Mouse (Mus musculus): Measurements from ENCODE around the gene Adamts13.

Adamts13 gene

GRCm38 (mm10) chr2:27009714-27010244, 36.6 kb downstream of the Adamts13 start, which contains the start of gene Cacfd1:
Gene Cacfd1 (plus strand): TSS chr2:27009926.
- DNase-seq (ENCODE audit: low read depth, low spot score) = peak; percentile 93
- Histone ChIP-seq H3K36me3 (ENCODE audit: control insufficient read depth, insufficient read depth, low read length, poor library complexity, severe bottlenecking) (peaks cover 3% of the 10 kb centered on the region), H3K27me3 (ENCODE audit: control insufficient read depth, insufficient read depth, low read length, poor library complexity, severe bottlenecking) (no peaks in the 10 kb centered on the region)

DNA sequence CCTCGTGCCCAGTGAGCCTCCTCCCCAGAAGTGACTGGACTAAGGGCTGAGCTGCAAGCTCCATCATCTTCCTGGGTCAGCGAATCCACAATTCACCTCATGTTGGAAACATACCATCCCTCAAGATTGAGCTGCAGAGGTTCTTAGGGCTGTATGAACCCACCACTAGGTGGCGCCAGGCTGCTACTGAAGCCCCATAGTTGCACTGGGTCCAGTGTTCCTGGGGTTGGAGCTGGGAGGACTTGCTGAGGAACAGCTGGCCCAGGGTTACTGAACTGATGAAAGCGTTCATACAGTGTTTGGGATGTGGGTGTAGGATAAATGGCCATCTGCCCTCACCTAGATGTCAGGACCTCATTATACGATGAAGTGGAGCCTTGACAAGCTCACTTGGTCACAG, 44.6 kb downstream of the Adamts13 start:
- DNase-seq (ENCODE audit: low read depth, low spot score) = peak; percentile 85
- no peaks in the 10 kb centered on the region for H3K27me3 ChIP-seq (ENCODE audit: control insufficient read depth, insufficient read depth, low read length, poor library complexity, severe bottlenecking)
- H3K36me3 ChIP-seq (ENCODE audit: control insufficient read depth, insufficient read depth, low read length, poor library complexity, severe bottlenecking) = peaks cover 6% of the 10 kb centered on the region

DNA sequence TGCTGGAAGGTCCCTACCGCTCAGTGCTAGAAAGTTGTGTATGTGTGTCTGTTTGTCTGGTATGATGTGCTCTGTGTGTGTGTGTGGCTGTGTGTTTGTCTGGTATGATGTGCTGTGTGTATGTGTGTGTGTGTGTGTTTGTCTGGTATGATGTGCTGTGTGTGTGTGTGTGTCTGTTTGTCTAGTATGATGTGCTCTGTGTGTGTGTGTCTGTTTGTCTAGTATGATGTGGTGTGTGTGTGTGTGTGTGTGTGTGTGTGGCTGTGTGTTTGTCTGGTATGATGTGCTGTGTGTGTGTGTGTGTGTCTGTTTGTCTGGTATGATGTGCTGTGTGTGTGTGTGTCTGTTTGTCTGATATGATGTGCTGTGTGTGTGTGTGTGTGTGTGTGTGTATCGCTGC, 46.3 kb downstream of the Adamts13 start:
- no peak for DNase-seq (ENCODE audit: low read depth, low spot score)
- H3K36me3 ChIP-seq (ENCODE audit: control insufficient read depth, insufficient read depth, low read length, poor library complexity, severe bottlenecking) = peaks cover 3% of the 10 kb centered on the region
- no peaks in the 10 kb centered on the region for H3K27me3 ChIP-seq (ENCODE audit: control insufficient read depth, insufficient read depth, low read length, poor library complexity, severe bottlenecking)

- Histone ChIP-seq H3K27me3 (ENCODE audit: control insufficient read depth, insufficient read depth, low read length, poor library complexity, severe bottlenecking) (no peaks in the 10 kb centered on the region), H3K36me3 (ENCODE audit: control insufficient read depth, insufficient read depth, low read length, poor library complexity, severe bottlenecking) (peaks cover 3% of the 10 kb centered on the region)
- no peak for DNase-seq (ENCODE audit: low read depth, low spot score)
Observed at GRCm38 (mm10) chr2:27021103-27021502, 47.9 kb downstream of the Adamts13 start.

- H3K27me3 ChIP-seq (ENCODE audit: control insufficient read depth, insufficient read depth, low read length, poor library complexity, severe bottlenecking) = no peaks in the 10 kb centered on the region
- H3K36me3 ChIP-seq (ENCODE audit: control insufficient read depth, insufficient read depth, low read length, poor library complexity, severe bottlenecking) = no peaks in the 10 kb centered on the region; the same call in none of the 2 replicates
- DNase-seq (ENCODE audit: low read depth, low spot score) = no peak
Observed at GRCm38 (mm10) chr2:27022612-27023011, 49.4 kb downstream of the Adamts13 start.

DNA sequence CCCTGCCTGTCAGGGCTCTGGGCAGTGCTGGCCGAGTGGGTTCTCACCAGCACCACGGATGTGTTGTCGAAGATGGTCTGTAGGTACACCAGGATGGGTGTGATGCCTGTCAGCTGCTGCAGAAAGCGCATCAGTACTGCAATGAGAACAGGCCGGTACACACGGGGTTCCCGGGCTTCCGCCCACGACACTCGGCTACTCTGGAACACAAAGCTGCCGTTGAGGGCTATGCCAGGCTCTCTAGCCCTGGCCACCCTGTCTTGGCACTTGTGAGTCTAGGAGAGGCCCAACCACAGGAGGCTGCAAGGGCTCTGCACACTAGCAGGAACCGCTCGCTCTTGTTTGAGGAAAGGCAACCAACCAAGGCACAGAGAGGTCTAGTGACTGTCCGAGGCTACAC, 50.9 kb downstream of the Adamts13 start:
- H3K36me3 ChIP-seq (ENCODE audit: control insufficient read depth, insufficient read depth, low read length, poor library complexity, severe bottlenecking) = no peaks in the 10 kb centered on the region

DNA sequence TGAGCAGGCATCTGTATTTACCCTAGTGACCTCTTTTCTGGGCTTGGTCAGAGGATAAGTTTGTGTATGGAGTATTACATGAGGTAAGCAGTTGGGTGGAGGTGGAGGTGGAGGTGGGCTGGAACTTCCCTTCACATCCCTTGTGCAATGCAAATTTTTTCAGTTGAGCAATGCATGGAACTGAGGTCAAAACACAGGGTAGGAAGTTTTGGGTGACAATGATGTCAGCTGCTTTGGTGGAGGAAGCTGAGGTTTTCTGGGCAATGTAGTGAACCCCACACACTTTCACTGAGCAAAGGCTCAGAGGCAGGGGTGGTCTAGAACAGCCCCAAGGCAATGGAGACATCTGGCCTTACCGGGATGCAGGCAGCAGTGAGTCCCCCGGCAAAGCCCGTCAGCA, 52.3 kb downstream of the Adamts13 start:
- peak; percentile 82 for DNase-seq (ENCODE audit: low read depth, low spot score)
- Histone ChIP-seq H3K36me3 (ENCODE audit: control insufficient read depth, insufficient read depth, low read length, poor library complexity, severe bottlenecking) (no peaks in the 10 kb centered on the region), H3K27me3 (ENCODE audit: control insufficient read depth, insufficient read depth, low read length, poor library complexity, severe bottlenecking) (no peaks in the 10 kb centered on the region)

More for the DNA sequence above, 50.9 kb downstream of the Adamts13 start:
- H3K27me3 ChIP-seq (ENCODE audit: control insufficient read depth, insufficient read depth, low read length, poor library complexity, severe bottlenecking) = no peaks in the 10 kb centered on the region
- no peak for DNase-seq (ENCODE audit: low read depth, low spot score)

GRCm38 (mm10) chr2:27026332-27026731, 53.1 kb downstream of the Adamts13 start:
- DNase-seq (ENCODE audit: low read depth, low spot score) = no peak
- H3K27me3 ChIP-seq (ENCODE audit: control insufficient read depth, insufficient read depth, low read length, poor library complexity, severe bottlenecking) = no peaks in the 10 kb centered on the region

GRCm38 (mm10) chr2:27026857-27027617, 53.8 kb downstream of the Adamts13 start:
- DNase-seq (ENCODE audit: low read depth, low spot score) = no peak
- Histone ChIP-seq H3K36me3 (ENCODE audit: control insufficient read depth, insufficient read depth, low read length, poor library complexity, severe bottlenecking) (no peaks in the 10 kb centered on the region), H3K27me3 (ENCODE audit: control insufficient read depth, insufficient read depth, low read length, poor library complexity, severe bottlenecking) (no peaks in the 10 kb centered on the region)

More at GRCm38 (mm10) chr2:27026332-27026731, 53.1 kb downstream of the Adamts13 start:
- H3K36me3 ChIP-seq (ENCODE audit: control insufficient read depth, insufficient read depth, low read length, poor library complexity, severe bottlenecking) = no peaks in the 10 kb centered on the region

- no peaks in the 10 kb centered on the region for H3K27me3 ChIP-seq (ENCODE audit: control insufficient read depth, insufficient read depth, low read length, poor library complexity, severe bottlenecking)
- peak; percentile 91 for DNase-seq (ENCODE audit: low read depth, low spot score)
- no peaks in the 10 kb centered on the region for H3K36me3 ChIP-seq (ENCODE audit: control insufficient read depth, insufficient read depth, low read length, poor library complexity, severe bottlenecking)
Observed at GRCm38 (mm10) chr2:27027618-27028436, 54.6 kb downstream of the Adamts13 start, which contains the start of gene Slc2a6. Gene Slc2a6 (minus strand): TSS chr2:27027998.

GRCm38 (mm10) chr2:27028437-27029015, 55.3 kb downstream of the Adamts13 start:
- peak; percentile 64 for DNase-seq (ENCODE audit: low read depth, low spot score)
- Histone ChIP-seq H3K36me3 (ENCODE audit: control insufficient read depth, insufficient read depth, low read length, poor library complexity, severe bottlenecking) (no peaks in the 10 kb centered on the region), H3K27me3 (ENCODE audit: control insufficient read depth, insufficient read depth, low read length, poor library complexity, severe bottlenecking) (no peaks in the 10 kb centered on the region)

DNA sequence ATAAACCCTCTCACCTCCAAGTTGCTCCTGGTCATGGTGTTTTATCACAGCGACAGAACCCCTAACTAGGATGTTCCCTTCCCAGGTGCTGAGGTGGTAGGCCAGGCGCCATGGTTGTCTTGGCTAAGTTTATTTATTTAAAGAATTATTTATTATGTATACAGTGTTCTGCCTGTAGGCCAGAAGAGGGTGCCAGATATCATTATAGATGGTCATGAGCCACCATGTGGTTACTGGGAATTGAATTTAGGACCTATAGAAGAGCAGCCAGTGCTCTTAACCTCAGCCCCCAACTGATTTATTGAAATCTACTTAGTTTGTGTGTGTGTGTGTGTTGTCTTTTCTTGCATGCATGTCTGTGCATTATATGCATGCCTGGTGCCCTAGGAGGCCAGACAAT, 59.1 kb downstream of the Adamts13 start:
- Histone ChIP-seq H3K27me3 (ENCODE audit: control insufficient read depth, insufficient read depth, low read length, poor library complexity, severe bottlenecking) (no peaks in the 10 kb centered on the region), H3K36me3 (ENCODE audit: control insufficient read depth, insufficient read depth, low read length, poor library complexity, severe bottlenecking) (no peaks in the 10 kb centered on the region)
- DNase-seq (ENCODE audit: low read depth, low spot score) = no peak

- H3K27me3 ChIP-seq (ENCODE audit: control insufficient read depth, insufficient read depth, low read length, poor library complexity, severe bottlenecking) = no peaks in the 10 kb centered on the region
- H3K36me3 ChIP-seq (ENCODE audit: control insufficient read depth, insufficient read depth, low read length, poor library complexity, severe bottlenecking) = no peaks in the 10 kb centered on the region
- no peak for DNase-seq (ENCODE audit: low read depth, low spot score)
Observed at GRCm38 (mm10) chr2:27036003-27036402, 62.8 kb downstream of the Adamts13 start.

DNA sequence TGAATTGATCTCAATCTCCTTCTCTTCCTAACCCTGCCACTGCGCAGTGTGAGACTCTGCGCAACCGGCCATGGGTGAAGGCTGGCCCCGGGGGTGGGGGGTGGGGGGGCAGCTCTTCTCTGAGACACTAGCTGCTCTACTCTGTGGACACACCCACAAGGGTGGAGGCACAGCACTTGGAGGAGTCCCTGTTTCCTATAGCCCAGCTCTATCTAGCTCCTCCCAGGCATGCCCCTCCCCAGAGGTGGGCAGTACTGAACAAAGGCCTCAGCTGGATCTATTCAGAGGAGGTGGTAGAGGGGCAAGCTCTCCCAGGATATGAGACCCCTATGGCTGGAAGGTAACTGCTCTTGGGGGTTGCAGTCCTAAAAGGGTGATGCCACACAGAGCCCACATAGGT, 63.8 kb downstream of the Adamts13 start:
- Histone ChIP-seq H3K27me3 (ENCODE audit: control insufficient read depth, insufficient read depth, low read length, poor library complexity, severe bottlenecking) (no peaks in the 10 kb centered on the region), H3K36me3 (ENCODE audit: control insufficient read depth, insufficient read depth, low read length, poor library complexity, severe bottlenecking) (no peaks in the 10 kb centered on the region)
- DNase-seq (ENCODE audit: low read depth, low spot score) = no peak
